Mouse (Mus musculus) liver, embryonic 14.5 days (tissue): ENCODE data around the gene Plac1. TPM values are rescaled to one million over a fixed set of nuclear protein-coding genes. Genes with fewer than 3 reads are reported as not detected.

Experiments used
- ATAC-seq: fragments of 200-750 bp; cut with Nextera tagmentation; 2 replicates; pipeline ENCODE4 v1.8.0; 2017; ENCODE audit warnings: moderate number of reproducible peaks, mild to moderate bottlenecking, moderate library complexity; ENCODE audit not compliant: insufficient read depth
- DNase-seq, 3 experiments: peaks; one replicate each; pipeline ENCODE4 v3.0.0-alpha.2; 2012 to 2013; ENCODE audit warnings: low read depth in 3 of 3, low spot score in 3 of 3
- H3K27ac ChIP-seq: fragments of 300-500 bp; sonication (generic); 2 replicates; pipeline ENCODE4 v1.5.1; 2014; ENCODE audit warnings: moderate library complexity, mild to moderate bottlenecking, control low read depth, inconsistent platforms
- H3K27me3 ChIP-seq: fragments of 300-500 bp; sonication (generic); 2 replicates; pipeline ENCODE4 v1.6.1; 2014; ENCODE audit warnings: mild to moderate bottlenecking, low read length, moderate library complexity; ENCODE audit not compliant: control insufficient read depth, insufficient read depth
- H3K36me3 ChIP-seq: fragments of 300-500 bp; sonication (generic); replicated peaks from 2 replicates; pipeline ENCODE4 v1.6.1; 2014; ENCODE audit warnings: low read depth; ENCODE audit not compliant: control insufficient read depth, insufficient read depth
- H3K4me1 ChIP-seq, 2 experiments: fragments of 200-500 bp in 1 of 2; fragments of 300-500 bp in 1 of 2; sonication (generic) in 1 of 2; replicated peaks; 2 replicates each; pipeline ENCODE4 v1.6.1; 2012 to 2014; ENCODE audit warnings: antibody characterized with exemption in 1 of 2, inconsistent platforms in 1 of 2, low read length in 1 of 2; ENCODE audit not compliant: control insufficient read depth in 2 of 2, insufficient read depth in 2 of 2
- H3K4me2 ChIP-seq: fragments of 300-500 bp; sonication (generic); 2 replicates; pipeline ENCODE4 v1.6.1; 2014; ENCODE audit warnings: low read depth, mild to moderate bottlenecking, control low read depth, moderate library complexity
- H3K4me3 ChIP-seq, 2 experiments: fragments of 200-500 bp in 1 of 2; fragments of 300-500 bp in 1 of 2; sonication (generic) in 1 of 2; 2 replicates each; pipeline ENCODE4 v1.5.1; 2012 to 2014; ENCODE audit warnings: low read depth in 2 of 2, low read length in 2 of 2, mild to moderate bottlenecking in 2 of 2, control low read depth in 1 of 2, inconsistent platforms in 1 of 2, moderate library complexity in 1 of 2; ENCODE audit not compliant: insufficient read depth in 1 of 2
- H3K9ac ChIP-seq: fragments of 300-500 bp; sonication (generic); replicated peaks from 2 replicates; pipeline ENCODE4 v1.6.1; 2014; ENCODE audit warnings: mild to moderate bottlenecking, control low read depth, moderate library complexity
- H3K9me3 ChIP-seq: fragments of 300-500 bp; sonication (generic); 2 replicates; pipeline ENCODE4 v1.6.1; 2016; ENCODE audit warnings: low read length, mixed read lengths; ENCODE audit not compliant: control insufficient read depth
- CTCF ChIP-seq: IDR thresholded peaks from 2 replicates; pipeline ENCODE4 v1.5.1; 2016; ENCODE audit warnings: antibody characterized with exemption, low read depth, control low read depth
- EP300 ChIP-seq: IDR thresholded peaks from 2 replicates; pipeline ENCODE4 v1.6.1; 2016; ENCODE audit warnings: antibody characterized with exemption, low read depth
- WGBS: fragments of 180-500 bp; shearing (Covaris S2); extraction: QIAGEN DNeasy Blood & Tissue Kit; methylation state at CpG from one replicate; pipeline ENCODE4 v1.1.7; 2014; ENCODE audit not compliant: insufficient replicate concordance; 5-methylcytosine and 5-hydroxymethylcytosine counted together
- polyA plus RNA-seq, 2 experiments: library from polyadenylated mRNA; depleted of rRNA in 1 of 2; stranded (reverse) in 1 of 2; unstranded in 1 of 2; fragments of >200 nt; fragmentation: Nextera tagmentation in 1 of 2; extraction: Ambion mirVana in 1 of 2; gene quantifications; 2 replicates each; pipeline versions ENCODE4 v1.2.1 to v1.2.3; 2012 to 2014

The Plac1 gene
- polyA plus RNA-seq, 2 experiments, result 0.81 to 1.3 TPM

DNA sequence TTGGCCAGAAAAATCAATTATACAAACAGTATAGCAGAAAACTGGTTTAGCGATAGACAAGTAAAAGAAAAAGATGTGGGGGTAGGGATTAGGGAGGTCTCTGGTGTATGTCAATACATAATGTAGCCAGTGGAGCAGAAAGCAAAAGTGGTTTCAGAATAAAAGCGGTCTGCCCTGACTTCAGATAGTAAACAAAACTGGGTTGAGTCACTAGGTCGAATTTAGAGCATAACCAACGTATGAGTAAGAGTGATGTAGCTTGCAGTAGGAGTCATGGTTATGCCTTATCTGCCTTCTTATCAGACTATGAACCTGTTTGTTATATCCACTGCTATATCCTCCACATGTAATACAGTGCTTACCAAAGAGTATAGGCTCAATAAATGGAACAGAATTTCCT, 77.3 kb downstream of the Plac1 start:
- ATAC-seq (no peak), DNase-seq (no peak)
- Histone ChIP-seq H3K9me3 (no peaks in the 10 kb centered on the region), H3K27ac (no peak overlapping the region), H3K27me3 (no peaks in the 10 kb centered on the region), H3K4me3 (no peak overlapping the region), H3K36me3 (no peaks in the 10 kb centered on the region), H3K4me2 (no peak overlapping the region), H3K4me1 (peaks cover 0 to 5% of the 10 kb centered on the region in 2 experiments; a peak in 2 of 4 replicates), H3K9ac (no peak overlapping the region)
- TF ChIP-seq CTCF, result no peak
- no peak for TF ChIP-seq EP300
- WGBS, result 45% methylated on average over 4 of the region's 4 CpGs

GRCm38 (mm10) chrX:53161583-53161982, 78.3 kb downstream of the Plac1 start:
- Histone ChIP-seq H3K36me3 (no peaks in the 10 kb centered on the region), H3K4me1 (peaks cover 0 to 5% of the 10 kb centered on the region in 2 experiments; a peak in 2 of 4 replicates), H3K27me3 (no peaks in the 10 kb centered on the region), H3K9ac (no peak overlapping the region), H3K9me3 (no peaks in the 10 kb centered on the region), H3K4me2 (no peak overlapping the region), H3K4me3 (no peak overlapping the region), H3K27ac (no peak overlapping the region)
- TF ChIP-seq EP300, result no peak
- no peak for TF ChIP-seq CTCF
- WGBS, result 47% methylated on average over 4 of the region's 4 CpGs
- DNase-seq, result no peak
- no peak for ATAC-seq

- Histone ChIP-seq H3K27me3 (no peaks in the 10 kb centered on the region), H3K9ac (no peak overlapping the region), H3K4me1 (peaks cover 0 to 5% of the 10 kb centered on the region in 2 experiments; a peak in 2 of 4 replicates), H3K27ac (no peak overlapping the region), H3K4me3 (no peak overlapping the region), H3K9me3 (no peaks in the 10 kb centered on the region), H3K36me3 (no peaks in the 10 kb centered on the region), H3K4me2 (no peak overlapping the region)
- DNase-seq, result no peak
- no peak for ATAC-seq
- no peak for TF ChIP-seq EP300
- TF ChIP-seq CTCF, result no peak
- WGBS, result 41% methylated on average over 5 of the region's 5 CpGs
Measured at GRCm38 (mm10) chrX:53161115-53161514, 78.8 kb downstream of the Plac1 start.

GRCm38 (mm10) chrX:53148039-53148438, 91.9 kb downstream of the Plac1 start:
- no peak overlapping the region for H3K4me2 ChIP-seq
- no peak overlapping the region for H3K4me3 ChIP-seq
- no peaks in the 10 kb centered on the region for H3K4me1 ChIP-seq
- ATAC-seq, result no peak
- H3K27me3 ChIP-seq, result no peaks in the 10 kb centered on the region
- WGBS, result 47% methylated on average over 2 of the region's 2 CpGs
- no peak for TF ChIP-seq EP300
- H3K36me3 ChIP-seq, result no peaks in the 10 kb centered on the region
- no peak overlapping the region for H3K9ac ChIP-seq
- no peak overlapping the region for H3K27ac ChIP-seq
- no peak for DNase-seq
- no peaks in the 10 kb centered on the region for H3K9me3 ChIP-seq

GRCm38 (mm10) chrX:53146389-53146917, 93.5 kb downstream of the Plac1 start:
- no peaks in the 10 kb centered on the region for H3K27me3 ChIP-seq
- H3K27ac ChIP-seq, result no peak overlapping the region
- TF ChIP-seq CTCF (no peak), EP300 (no peak)
- DNase-seq (no peak), ATAC-seq (no peak)
- H3K9me3 ChIP-seq, result no peaks in the 10 kb centered on the region
- WGBS, result 53% methylated on average over 5 of the region's 5 CpGs
- H3K4me1 ChIP-seq, result no peaks in the 10 kb centered on the region
- no peak overlapping the region for H3K9ac ChIP-seq
- H3K4me3 ChIP-seq, result no peak overlapping the region
- H3K4me2 ChIP-seq, result no peak overlapping the region
- H3K36me3 ChIP-seq, result no peaks in the 10 kb centered on the region
